ENCODE assay signal across 10 mouse cellular contexts in genomic region chr10:120883069-120883415, GRCm38 (mm10). TPM values are rescaled to one million over a fixed set of nuclear protein-coding genes. Genes with fewer than 3 reads are reported as not detected.
A peak's percentile ranks its signal among the peaks of the same experiment; 100 is the strongest.
DNase-seq lines count a peak whose midpoint lies in the region; ATAC-seq and TF ChIP-seq lines count a peak whose summit lies in the region.
"Had no signal": no experiment of that assay in that cellular context is flagged by ENCODE, and none has a peak within 500 bp of the region (broad histone marks: within the 10 kb centered on the region; RNA-seq: fewer than 3 reads in every experiment).

No protein-coding gene starts in this region.

- peak overlapping the region; percentile 44; the same call in 1 of the 2 replicates for H3K9ac ChIP-seq in forebrain, embryonic 11.5 days (ENCODE audit: low read length)
- H3K9ac ChIP-seq in limb, embryonic 15.5 days = no peak overlapping the region

- 3% methylated on average over 7 of the region's 7 CpGs for WGBS in forebrain, embryonic 11.5 days
- 7% methylated on average over 7 of the region's 7 CpGs for WGBS in limb, embryonic 15.5 days

- intact Hi-C loops in left cerebral cortex, adult 2 months (cut with DNase I) = no loop called here

- peak overlapping the region; percentile 50 for H3K4me2 ChIP-seq in forebrain, embryonic 11.5 days (ENCODE audit: low read depth, low read length, severe bottlenecking)
- peak overlapping the region; percentile 62 for H3K4me2 ChIP-seq in limb, embryonic 15.5 days

- H3K27me3 ChIP-seq in forebrain, embryonic 11.5 days (ENCODE audit: control insufficient read depth, insufficient read depth, low read length) = no peaks in the 10 kb centered on the region
- no peaks in the 10 kb centered on the region for H3K27me3 ChIP-seq in limb, embryonic 15.5 days

- no peaks in the 10 kb centered on the region for H3K36me3 ChIP-seq in forebrain, embryonic 11.5 days (ENCODE audit: control insufficient read depth, insufficient read depth, low read length)
- 0 out of 2 replicates have a peak, but pooled peaks cover 3% of the 10 kb centered on the region for H3K36me3 ChIP-seq in limb, embryonic 15.5 days

- no peak overlapping the region for H3K27ac ChIP-seq in left cerebral cortex, adult 2 months
- H3K27ac ChIP-seq in forebrain, embryonic 11.5 days (ENCODE audit: low read depth, low read length) = peak overlapping the region; percentile 37
- H3K27ac ChIP-seq in limb, embryonic 15.5 days = peak overlapping the region; percentile 73

- peaks cover 4% of the 10 kb centered on the region; the same call in 1 of the 2 replicates for H3K4me1 ChIP-seq in forebrain, embryonic 11.5 days (replicated peaks; ENCODE audit: control insufficient read depth, insufficient read depth, low read length)
- peaks cover 12% of the 10 kb centered on the region for H3K4me1 ChIP-seq in limb, embryonic 15.5 days

- DNase-seq in left cerebral cortex, adult 2 months (ENCODE audit: extremely low spot score in 1 of 2, low spot score in 2 of 2) = no peak
- DNase-seq in left cerebral cortex, adult 9 months (ENCODE audit: low spot score in 2 of 2) = no peak
- no peak for DNase-seq in forebrain, embryonic 11.5 days (ENCODE audit: low spot score)
- no peak for DNase-seq in gastrocnemius, postnatal 4 days (ENCODE audit: low spot score in 2 of 2)
- DNase-seq in kidney, postnatal 36 days = no peak
- DNase-seq in embryo, embryonic 11 days = no peak

- TF ChIP-seq CTCF in left cerebral cortex, adult 2 months (IDR thresholded peaks at IDR 0.05) = no peak

- H3K9me3 ChIP-seq in forebrain, embryonic 11.5 days (ENCODE audit: control insufficient read depth, low read length) = no peaks in the 10 kb centered on the region
- H3K9me3 ChIP-seq in limb, embryonic 15.5 days = no peaks in the 10 kb centered on the region

- peak overlapping the region; percentile 37 for H3K4me3 ChIP-seq in left cerebral cortex, adult 2 months
- H3K4me3 ChIP-seq in forebrain, embryonic 11.5 days (ENCODE audit: low read depth, low read length) = peak overlapping the region; percentile 31
- peak overlapping the region; percentile 26 for H3K4me3 ChIP-seq in limb, embryonic 15.5 days
- H3K4me3 ChIP-seq: erythroblast, embryonic 14.5 days; myocyte had no signal

- peak; percentile 58; the same call in 1 of the 2 replicates for ATAC-seq in forebrain, embryonic 11.5 days (replicated peaks; ENCODE audit: low FRiP score)
- ATAC-seq in limb, embryonic 15.5 days (ENCODE audit: insufficient number of reproducible peaks, low FRiP score, low TSS enrichment, low read depth) = no peak
- 0 out of 2 replicates have a peak, but pooled peaks have one; percentile 18 for ATAC-seq in neutrophil, adult 5-6 weeks (ENCODE audit: extremely low read depth, insufficient number of reproducible peaks, low FRiP score, poor library complexity, severe bottlenecking)

RNA-seq across cellular contexts. Expression of gene Msrb3, which starts 15.9 kb away (rescaled TPM):
- 1 to 10 TPM; 6.4 to 7.2 TPM for total RNA-seq in left cerebral cortex, adult 2 months (2021)
- 6.1 and 8.2 TPM in 2 replicates for polyA plus RNA-seq in forebrain, embryonic 11.5 days (2014; fragmentation: Nextera tagmentation; extraction: Ambion mirVana)
- polyA plus RNA-seq in limb, embryonic 15.5 days (2015; fragmentation: Nextera tagmentation; extraction: Ambion mirVana) = 14.8 and 16.9 TPM in 2 replicates
- total RNA-seq in neutrophil, adult 5-6 weeks (2017) = not detected in 2 replicates
- total RNA-seq in gastrocnemius, postnatal 4 days (2021) = 10 to 100 TPM; 65.6 to 74.8 TPM
- polyA plus RNA-seq: erythroblast, embryonic 14.5 days had no signal

Comparison
In these comparisons a context has a peak if more than half of its experiments do, and no peak if none do; other contexts are left out.
1. RNA of gene Msrb3, which starts 15.9 kb away (total RNA-seq): 65.6 to 74.8 TPM in gastrocnemius, postnatal 4 days; 6.4 to 7.2 TPM in left cerebral cortex, adult 2 months and not detected in neutrophil, adult 5-6 weeks; every median in the first group is over 4 times any median in the second.
2. Peak in every context shown above with its lines, with median percentiles within 50 percentile points of each other: H3K4me3 ChIP-seq.